8 mouse cellular contexts compared by ENCODE assay signal in genomic region chr6:33929342-33930086, GRCm38 (mm10).
DNase-seq lines count a peak whose midpoint lies in the region; ATAC-seq lines count a peak whose summit lies in the region.

No protein-coding gene starts in this region.

- no peaks in the 10 kb centered on the region for H3K9me3 ChIP-seq in intestine, embryonic 14.5 days (ENCODE audit: control insufficient read depth, low read length)
- no peaks in the 10 kb centered on the region for H3K9me3 ChIP-seq in midbrain, embryonic 11.5 days (ENCODE audit: control insufficient read depth, low read length)

- intact Hi-C loops in gastrocnemius, postnatal 36 days (cut with DNase I): no loop called here

- no peak overlapping the region for H3K4me2 ChIP-seq in intestine, embryonic 14.5 days (ENCODE audit: low read length)
- H3K4me2 ChIP-seq in midbrain, embryonic 11.5 days: no peak overlapping the region

- 19% methylated on average over 13 of the region's 13 CpGs for WGBS in intestine, embryonic 14.5 days
- 28% methylated on average over 13 of the region's 13 CpGs for WGBS in midbrain, embryonic 11.5 days

- ATAC-seq in intestine, embryonic 14.5 days (replicated peaks; ENCODE audit: low FRiP score, low TSS enrichment, low read depth): peak; percentile 72
- peak; percentile 89 for ATAC-seq in midbrain, embryonic 11.5 days (ENCODE audit: low FRiP score)
- ATAC-seq in erythroid progenitor cell, adult 5-6 weeks (replicated peaks; ENCODE audit: low FRiP score, poor library complexity, severe bottlenecking): no peak

- no peaks in the 10 kb centered on the region for H3K27me3 ChIP-seq in intestine, embryonic 14.5 days (replicated peaks; ENCODE audit: control insufficient read depth, insufficient read depth, low read length)
- no peaks in the 10 kb centered on the region for H3K27me3 ChIP-seq in midbrain, embryonic 11.5 days (ENCODE audit: control insufficient read depth, insufficient read depth, low read length)

- H3K36me3 ChIP-seq in intestine, embryonic 14.5 days (ENCODE audit: control insufficient read depth, insufficient read depth, low read length): no peaks in the 10 kb centered on the region
- H3K36me3 ChIP-seq in midbrain, embryonic 11.5 days (ENCODE audit: control insufficient read depth, insufficient read depth, low read length): no peaks in the 10 kb centered on the region

- no peak overlapping the region for H3K9ac ChIP-seq in intestine, embryonic 14.5 days (ENCODE audit: low read length)
- no peak overlapping the region for H3K9ac ChIP-seq in midbrain, embryonic 11.5 days (ENCODE audit: low read length)

- H3K27ac ChIP-seq in intestine, embryonic 14.5 days (ENCODE audit: low read depth): no peak overlapping the region
- no peak overlapping the region for H3K27ac ChIP-seq in midbrain, embryonic 11.5 days (ENCODE audit: low read depth, low read length)

- DNase-seq in adrenal gland, adult 18-20 months (ENCODE audit: low spot score in 2 of 2): peak; percentile 75 to 76
- peak; percentile 90 for DNase-seq in embryo, embryonic 10.5 days (ENCODE audit: low spot score)
- DNase-seq in gastrocnemius, postnatal 36 days: peak; percentile 58 to 73
- DNase-seq in intestine, embryonic 14.5 days (ENCODE audit: low spot score): peak; percentile 83
- DNase-seq in left cerebral cortex, adult 9 months (ENCODE audit: low spot score in 2 of 2): peak; percentile 33 to 88
- peak; percentile 98 for DNase-seq in midbrain, embryonic 11.5 days (ENCODE audit: low spot score, missing footprints)
- peak; percentile 9 for DNase-seq in spleen, adult 12 weeks (ENCODE audit: low spot score)

- H3K4me3 ChIP-seq in intestine, embryonic 14.5 days (ENCODE audit: low read depth, low read length): no peak overlapping the region
- H3K4me3 ChIP-seq in midbrain, embryonic 11.5 days (ENCODE audit: low read depth, low read length): no peak overlapping the region

- H3K4me1 ChIP-seq in intestine, embryonic 14.5 days (replicated peaks; ENCODE audit: control insufficient read depth, insufficient read depth, low read length): 0 out of 2 replicates have a peak, but pooled peaks cover 4% of the 10 kb centered on the region
- 0 out of 2 replicates have a peak, but pooled peaks cover 2% of the 10 kb centered on the region for H3K4me1 ChIP-seq in midbrain, embryonic 11.5 days (ENCODE audit: control insufficient read depth, insufficient read depth, low read length)

Comparison
In these comparisons a context has a peak if more than half of its experiments do, and no peak if none do; other contexts are left out.
1. DNase-seq: peak in every context shown above with its lines; median percentile 98 in midbrain, embryonic 11.5 days; 90 in embryo, embryonic 10.5 days; 83 in intestine, embryonic 14.5 days; 76 in adrenal gland, adult 18-20 months; 66 in gastrocnemius, postnatal 36 days; 60 in left cerebral cortex, adult 9 months; 9 in spleen, adult 12 weeks.